Mouse (Mus musculus) CH12.LX (cell line): ENCODE measurements around the gene Slc29a3. TPM values are rescaled to one million over a fixed set of nuclear protein-coding genes. Genes with fewer than 3 reads are reported as not detected.
A peak's percentile ranks its signal among the peaks of the same experiment; 100 is the strongest.

Source experiments
- DNase-seq: peaks from one replicate; pipeline ENCODE4 v3.0.0-alpha.2; 2013; ENCODE audit errors: extremely low read depth
- H3K27ac ChIP-seq: 2 replicates; pipeline ENCODE4 v1.5.1; 2012; ENCODE audit warnings: low read depth, mild to moderate bottlenecking, control low read depth, moderate library complexity; ENCODE audit not compliant: insufficient read depth
- H3K27me3 ChIP-seq: replicated peaks from 2 replicates; pipeline ENCODE3; 2012; ENCODE audit warnings: inconsistent platforms
- H3K36me3 ChIP-seq, 2 experiments: replicated peaks in 1 of 2; 2 replicates each; pipeline versions ENCODE3 to v1.6.1; 2012; ENCODE audit warnings: inconsistent platforms in 1 of 2, low read length in 1 of 2, mild to moderate bottlenecking in 1 of 2, mixed read lengths in 1 of 2, moderate library complexity in 1 of 2; ENCODE audit not compliant: control insufficient read depth in 1 of 2, insufficient read depth in 1 of 2
- H3K4me1 ChIP-seq, 2 experiments: 2 replicates each; pipeline ENCODE4 v1.6.1; 2012; ENCODE audit warnings: inconsistent platforms in 1 of 2, moderate library complexity in 1 of 2; ENCODE audit not compliant: insufficient read depth in 2 of 2, control insufficient read depth in 1 of 2
- H3K4me2 ChIP-seq: 2 replicates; pipeline ENCODE4 v1.6.1; 2012; ENCODE audit warnings: low read depth, mild to moderate bottlenecking, control low read depth; ENCODE audit not compliant: poor library complexity, insufficient read depth, severe bottlenecking
- H3K4me3 ChIP-seq, 3 experiments: fragments of 150-350 bp in 1 of 3; sonication (generic) in 1 of 3; replicated peaks in 1 of 3; 2 replicates each; pipeline versions ENCODE3 to v1.5.1; 2011 to 2012; ENCODE audit warnings: low read depth in 2 of 3, low read length in 2 of 3, mild to moderate bottlenecking in 2 of 3, moderate library complexity in 2 of 3, control low read depth in 1 of 3, improper control_type of control experiment in 1 of 3, inconsistent platforms in 1 of 3, mixed read lengths in 1 of 3; ENCODE audit not compliant: poor library complexity in 1 of 3
- H3K79me2 ChIP-seq: replicated peaks from 2 replicates; pipeline ENCODE4 v1.6.1; 2012; ENCODE audit warnings: mild to moderate bottlenecking, moderate library complexity; ENCODE audit not compliant: control insufficient read depth, poor library complexity, insufficient read depth, severe bottlenecking; ENCODE audit errors: extremely low read depth
- H3K9ac ChIP-seq: 2 replicates; pipeline ENCODE4 v1.6.1; 2012; ENCODE audit warnings: low read depth, mild to moderate bottlenecking, control low read depth, moderate library complexity; ENCODE audit not compliant: insufficient read depth
- H3K9me3 ChIP-seq: replicated peaks from 2 replicates; pipeline ENCODE3; 2012; ENCODE audit warnings: low read length, inconsistent platforms, mixed read lengths
- BHLHE40 ChIP-seq: IDR thresholded peaks from 2 replicates; pipeline ENCODE4 v1.6.1; 2011; ENCODE audit warnings: mild to moderate bottlenecking, low read depth, low read length, improper control_type of control experiment
- CHD1 ChIP-seq: IDR thresholded peaks from 2 replicates; pipeline ENCODE4 v1.6.1; 2012; ENCODE audit warnings: low read depth, low read length, improper control_type of control experiment, inconsistent platforms
- CHD2 ChIP-seq: IDR thresholded peaks from 2 replicates; pipeline ENCODE4 v1.6.1; 2011; ENCODE audit warnings: low read length, improper control_type of control experiment
- CTCF ChIP-seq, 2 experiments: IDR thresholded peaks in 1 of 2; conservative IDR thresholded peaks in 1 of 2; 2 replicates each; pipeline ENCODE4 v1.5.1; 2011 to 2012; ENCODE audit warnings: low read depth in 2 of 2, low read length in 2 of 2, improper control_type of control experiment in 1 of 2, inconsistent platforms in 1 of 2, mild to moderate bottlenecking in 1 of 2, moderate library complexity in 1 of 2
- E2F4 ChIP-seq: IDR thresholded peaks from 2 replicates; pipeline ENCODE4 v1.6.1; 2011; ENCODE audit warnings: low read depth, low read length, improper control_type of control experiment; ENCODE audit not compliant: insufficient replicate concordance
- ELF1 ChIP-seq: IDR thresholded peaks from 2 replicates; pipeline ENCODE4 v1.6.1; 2014; ENCODE audit warnings: low read depth, mild to moderate bottlenecking, inconsistent platforms, low read length, improper control_type of control experiment
- EP300 ChIP-seq: IDR thresholded peaks from 2 replicates; pipeline ENCODE4 v1.6.1; 2011; ENCODE audit warnings: low read length, improper control_type of control experiment
- ETS1 ChIP-seq: conservative IDR thresholded peaks from 2 replicates; pipeline ENCODE4 v1.6.1; 2012; ENCODE audit warnings: low read depth, mild to moderate bottlenecking, inconsistent platforms, low read length, improper control_type of control experiment, moderate library complexity
- GABPA ChIP-seq: IDR thresholded peaks from 2 replicates; pipeline ENCODE4 v1.6.1; 2012; ENCODE audit warnings: low read depth, low read length, improper control_type of control experiment, inconsistent platforms; ENCODE audit not compliant: insufficient replicate concordance
- HCFC1 ChIP-seq: IDR thresholded peaks from 2 replicates; pipeline ENCODE4 v1.6.1; 2012; ENCODE audit warnings: low read depth, mild to moderate bottlenecking, inconsistent platforms, low read length, improper control_type of control experiment
- IRF4 ChIP-seq: IDR thresholded peaks from 2 replicates; pipeline ENCODE4 v1.6.1; 2014; ENCODE audit warnings: low read depth, mild to moderate bottlenecking, inconsistent platforms, low read length, improper control_type of control experiment
- JUN ChIP-seq: IDR thresholded peaks from 2 replicates; pipeline ENCODE4 v1.6.1; 2011; ENCODE audit warnings: low read depth, mild to moderate bottlenecking, low read length, improper control_type of control experiment, moderate library complexity; ENCODE audit not compliant: insufficient read depth
- JUND ChIP-seq: conservative IDR thresholded peaks from 2 replicates; pipeline ENCODE4 v1.6.1; 2011; ENCODE audit warnings: low read depth, low read length, improper control_type of control experiment
- KAT2A ChIP-seq: IDR thresholded peaks from 2 replicates; pipeline ENCODE4 v1.6.1; 2012; ENCODE audit warnings: low read length, improper control_type of control experiment, inconsistent platforms; ENCODE audit not compliant: insufficient replicate concordance
- MAFK ChIP-seq: IDR thresholded peaks from 2 replicates; pipeline ENCODE4 v1.6.1; 2011; ENCODE audit warnings: low read length, improper control_type of control experiment; ENCODE audit not compliant: insufficient replicate concordance
- MAX ChIP-seq: IDR thresholded peaks from 2 replicates; pipeline ENCODE4 v1.6.1; 2011; ENCODE audit warnings: low read length, improper control_type of control experiment
- MAZ ChIP-seq: IDR thresholded peaks from 2 replicates; pipeline ENCODE4 v1.6.1; 2012; ENCODE audit warnings: low read depth, mild to moderate bottlenecking, inconsistent platforms, low read length, improper control_type of control experiment, moderate library complexity
- MEF2A ChIP-seq: IDR thresholded peaks from 2 replicates; pipeline ENCODE4 v1.6.1; 2014; ENCODE audit warnings: low read depth, mild to moderate bottlenecking, inconsistent platforms, low read length, improper control_type of control experiment, borderline replicate concordance
- MXI1 ChIP-seq: IDR thresholded peaks from 2 replicates; pipeline ENCODE4 v1.6.1; 2011; ENCODE audit warnings: mild to moderate bottlenecking, low read depth, low read length, improper control_type of control experiment
- MYC ChIP-seq: IDR thresholded peaks from 2 replicates; pipeline ENCODE4 v1.6.1; 2011; ENCODE audit warnings: low read depth, mild to moderate bottlenecking, improper control_type of control experiment, low read length
- NRF1 ChIP-seq: IDR thresholded peaks from 2 replicates; pipeline ENCODE4 v1.6.1; 2014; ENCODE audit warnings: low read depth, mild to moderate bottlenecking, inconsistent platforms, low read length, improper control_type of control experiment, moderate library complexity
- PAX5 ChIP-seq: IDR thresholded peaks from 2 replicates; pipeline ENCODE4 v1.6.1; 2012; ENCODE audit warnings: low read length, inconsistent platforms, mixed read lengths
- POLR2A ChIP-seq: IDR thresholded peaks from 2 replicates; pipeline ENCODE4 v1.6.1; 2011; ENCODE audit warnings: low read depth, mild to moderate bottlenecking, improper control_type of control experiment, low read length
- POLR2AphosphoS2 ChIP-seq: IDR thresholded peaks from 2 replicates; pipeline ENCODE4 v1.6.1; 2011; ENCODE audit warnings: low read depth, low read length, improper control_type of control experiment
- RAD21 ChIP-seq: IDR thresholded peaks from 2 replicates; pipeline ENCODE4 v1.6.1; 2011; ENCODE audit warnings: low read depth, mild to moderate bottlenecking, low read length, improper control_type of control experiment, moderate library complexity
- RCOR1 ChIP-seq: conservative IDR thresholded peaks from 2 replicates; pipeline ENCODE4 v1.6.1; 2012; ENCODE audit warnings: low read depth, mild to moderate bottlenecking, inconsistent platforms, low read length, improper control_type of control experiment
- SIN3A ChIP-seq: IDR thresholded peaks from 2 replicates; pipeline ENCODE4 v1.6.1; 2012; ENCODE audit warnings: low read length, improper control_type of control experiment, inconsistent platforms
- SMC3 ChIP-seq: IDR thresholded peaks from 2 replicates; pipeline ENCODE4 v1.6.1; 2011; ENCODE audit warnings: low read depth, low read length, improper control_type of control experiment
- TBP ChIP-seq: conservative IDR thresholded peaks from 2 replicates; pipeline ENCODE4 v1.6.1; 2011; ENCODE audit warnings: low read depth, low read length, improper control_type of control experiment
- TCF12 ChIP-seq: IDR thresholded peaks from 2 replicates; pipeline ENCODE4 v1.6.1; 2014; ENCODE audit warnings: low read depth, mild to moderate bottlenecking, inconsistent platforms, low read length, improper control_type of control experiment
- UBTF ChIP-seq: IDR thresholded peaks from 2 replicates; pipeline ENCODE4 v1.6.1; 2012; ENCODE audit warnings: low read depth, mild to moderate bottlenecking, inconsistent platforms, low read length, improper control_type of control experiment, moderate library complexity
- USF2 ChIP-seq: conservative IDR thresholded peaks from 2 replicates; pipeline ENCODE4 v1.6.1; 2011; ENCODE audit warnings: low read depth, low read length, improper control_type of control experiment
- ZKSCAN1 ChIP-seq: IDR thresholded peaks from 2 replicates; pipeline ENCODE4 v1.6.1; 2012; ENCODE audit warnings: low read depth, inconsistent platforms, low read length, improper control_type of control experiment, borderline replicate concordance
- ZMIZ1 ChIP-seq: IDR thresholded peaks from 2 replicates; pipeline ENCODE4 v1.6.1; 2012; ENCODE audit warnings: low read depth, mild to moderate bottlenecking, inconsistent platforms, low read length, improper control_type of control experiment
- dilution Hi-C: fragments of 300-500 bp; cut with MboI; formaldehyde crosslinking; loops from 2 replicates; pipeline ENCODE4 v1.14.3; 2020; ENCODE audit warnings: low sequenced_read_pairs; ENCODE audit not compliant: extremely low pct_unique_long_range_greater_than_20kb, extremely low pct_ligation_motif_present
- in situ Hi-C: fragments of 300-500 bp; cut with MboI; formaldehyde crosslinking; loops from 3 replicates; pipeline ENCODE4 v1.14.3; 2019; ENCODE audit warnings: low sequenced_read_pairs, low pct_ligation_motif_present, low pct_unique_long_range_greater_than_20kb, mixed read lengths
- polyA plus RNA-seq: library from polyadenylated mRNA; unstranded; fragments of >175 nt; gene quantifications from 2 replicates; pipeline ENCODE4 v1.2.1, GENCODE M21; 2012; ENCODE audit warnings: low read depth; ENCODE audit not compliant: insufficient read length
- total RNA-seq, 2 experiments: library from RNA; depleted of rRNA; stranded (reverse); fragments of 300-350 nt in 1 of 2; fragments of >200 nt in 1 of 2; gene quantifications; 2 replicates each; pipeline ENCODE4 v1.2.3; 2012 to 2014

Gene Slc29a3
- total and polyA plus RNA-seq, 3 experiments, result 4.1 to 19.1 (median 5.9) TPM

GRCm38 (mm10) chr10:60739619-60740363, 12.8 kb downstream of the Slc29a3 start:
- Histone ChIP-seq H3K4me2 (peak overlapping the region; percentile 64), H3K9ac (no peak overlapping the region), H3K9me3 (peaks cover 4% of the 10 kb centered on the region), H3K4me3 (peak overlapping the region in 1 of 3 experiments; percentile 37), H3K36me3 (peaks cover 7 to 46% of the 10 kb centered on the region in 2 experiments), H3K27me3 (no peaks in the 10 kb centered on the region), H3K4me1 (peaks cover 78 to 95% of the 10 kb centered on the region in 2 experiments), H3K27ac (peak overlapping the region; percentile 98), H3K79me2 (no peaks in the 10 kb centered on the region; the same call in 1 of the 2 replicates)
- peak; percentile 80 for DNase-seq
- TF ChIP-seq ELF1 (no peak; the same call in 1 of the 2 replicates), PAX5 (no peak), CTCF (conservative IDR thresholded peaks at IDR 0.05 in 1 of 2, IDR thresholded peaks at IDR 0.05 in 1 of 2; ENCODE audit: low read depth in 2 of 2, low read length in 2 of 2) (no peak), HCFC1 (peak; percentile 17), CHD1 (no peak), KAT2A (no peak), POLR2A (no peak; the same call in 1 of the 2 replicates), E2F4 (no peak), MYC (peak; percentile 63; the same call in 1 of the 2 replicates), POLR2AphosphoS2 (no peak), RCOR1 (no peak; the same call in 1 of the 2 replicates), MAFK (peak; percentile 58; the same call in 1 of the 2 replicates), JUND (peak; percentile 15; the same call in 1 of the 2 replicates), NRF1 (peak; percentile 22; the same call in 1 of the 2 replicates), SMC3 (no peak), GABPA (no peak), EP300 (peak; percentile 87), MAZ (peak; percentile 64; the same call in 1 of the 2 replicates), TCF12 (peak; percentile 96), MXI1 (no peak), MAX (peak; percentile 61; the same call in 1 of the 2 replicates), MEF2A (peak; percentile 41; the same call in 1 of the 2 replicates), UBTF (no peak; the same call in 1 of the 2 replicates), IRF4 (peak; percentile 80), CHD2 (peak; percentile 77), ETS1 (peak; percentile 6; the same call in 1 of the 2 replicates), RAD21 (peak; percentile 14), TBP (no peak), ZMIZ1 (no peak), ZKSCAN1 (no peak), USF2 (no peak), SIN3A (peak; percentile 32; the same call in 1 of the 2 replicates), BHLHE40 (peak; percentile 62), JUN (peak; percentile 40)
- in situ Hi-C loops, result no loop called here
- dilution Hi-C loops, result no loop called here
